Comparison of ENCODE assay signal across 8 mouse cellular contexts in the genomic region with DNA sequence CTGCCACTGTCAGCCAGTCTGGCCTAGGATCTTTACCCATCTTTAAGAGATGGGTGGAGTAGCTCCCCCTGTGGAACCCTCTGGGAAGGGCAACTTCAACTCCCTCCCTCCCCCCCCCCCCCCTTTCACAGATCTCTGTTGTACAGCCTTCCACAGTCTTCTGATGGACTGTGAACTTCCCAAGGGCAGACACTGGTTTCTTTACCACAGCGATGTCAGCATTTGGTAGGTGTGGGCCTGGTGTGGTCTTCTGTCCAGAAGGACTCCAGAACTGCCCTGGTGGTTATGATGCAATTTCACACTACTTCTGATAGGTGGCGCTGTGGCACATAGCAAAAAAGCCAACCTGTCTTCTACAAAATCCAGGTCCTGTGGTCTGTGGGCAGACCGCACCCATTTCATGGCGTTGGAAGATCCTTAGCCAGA. TPM values are rescaled to one million over a fixed set of nuclear protein-coding genes. Genes with fewer than 3 reads are reported as not detected.
DNase-seq lines count a peak whose midpoint lies in the region; ATAC-seq and TF ChIP-seq lines count a peak whose summit lies in the region.
"Had no signal": no experiment of that assay in that cellular context is flagged by ENCODE, and none has a peak within 500 bp of the region (broad histone marks: within the 10 kb centered on the region; RNA-seq: fewer than 3 reads in every experiment).

No protein-coding gene starts in this region.

- DNase-seq in CD8-positive naive resting alpha-beta T cell, adult 2 months (ENCODE audit: low read depth in 2 of 2, low spot score in 2 of 2) = peak; percentile 11 to 45
- peak; percentile 78 for DNase-seq in NIH3T3 (ENCODE audit: low read depth)
- peak; percentile 61 for DNase-seq in cerebellum, adult 9-11 months
- peak; percentile 29 for DNase-seq in heart, adult 8-10 months (ENCODE audit: low spot score)
- DNase-seq in kidney, postnatal 0 days (ENCODE audit: low spot score) = peak; percentile 68
- DNase-seq in retina, embryonic 14.5 days (ENCODE audit: low spot score) = peak; percentile 78

- H3K27me3 ChIP-seq in kidney, postnatal 0 days (ENCODE audit: insufficient read depth, low read length) = no peaks in the 10 kb centered on the region
- no peaks in the 10 kb centered on the region for H3K27me3 ChIP-seq in lung, embryonic 15.5 days
- H3K27me3 ChIP-seq: limb, embryonic 15.5 days had no signal

- 36% methylated on average over 4 of the region's 4 CpGs for WGBS in kidney, postnatal 0 days
- WGBS in lung, embryonic 15.5 days = 26% methylated on average over 4 of the region's 4 CpGs

- H3K27ac ChIP-seq in kidney, postnatal 0 days = no peak overlapping the region
- H3K27ac ChIP-seq in lung, embryonic 15.5 days = no peak overlapping the region
- H3K27ac ChIP-seq: limb, embryonic 15.5 days had no signal

- H3K4me1 ChIP-seq in kidney, postnatal 0 days (replicated peaks; ENCODE audit: insufficient read depth, low read length) = no peaks in the 10 kb centered on the region
- no peaks in the 10 kb centered on the region for H3K4me1 ChIP-seq in lung, embryonic 15.5 days

- no peaks in the 10 kb centered on the region for H3K36me3 ChIP-seq in kidney, postnatal 0 days (ENCODE audit: insufficient read depth, low read length)
- no peaks in the 10 kb centered on the region for H3K36me3 ChIP-seq in lung, embryonic 15.5 days
- H3K36me3 ChIP-seq: limb, embryonic 15.5 days had no signal

- H3K4me2 ChIP-seq in kidney, postnatal 0 days (ENCODE audit: low read length) = no peak overlapping the region
- no peak overlapping the region for H3K4me2 ChIP-seq in lung, embryonic 15.5 days
- H3K4me2 ChIP-seq: limb, embryonic 15.5 days had no signal

- H3K9me3 ChIP-seq in kidney, postnatal 0 days (replicated peaks; ENCODE audit: low read length) = no peaks in the 10 kb centered on the region
- H3K9me3 ChIP-seq in lung, embryonic 15.5 days = no peaks in the 10 kb centered on the region
- H3K9me3 ChIP-seq: limb, embryonic 15.5 days had no signal

- no peak overlapping the region for H3K9ac ChIP-seq in kidney, postnatal 0 days (ENCODE audit: low read depth, low read length)
- no peak overlapping the region for H3K9ac ChIP-seq in lung, embryonic 15.5 days
- H3K9ac ChIP-seq: limb, embryonic 15.5 days had no signal

- no peak overlapping the region for H3K4me3 ChIP-seq in kidney, postnatal 0 days (replicated peaks; ENCODE audit: low read depth, low read length)
- H3K4me3 ChIP-seq in lung, embryonic 15.5 days = no peak overlapping the region
- H3K4me3 ChIP-seq: limb, embryonic 15.5 days had no signal

- TF ChIP-seq CTCF in kidney, postnatal 0 days (IDR thresholded peaks at IDR 0.05; ENCODE audit: low read depth) = peak; percentile 77

- ATAC-seq in kidney, postnatal 0 days (replicated peaks; ENCODE audit: low FRiP score, low read depth) = 0 out of 2 replicates have a peak, but pooled peaks have one; percentile 40
- ATAC-seq in lung, embryonic 15.5 days (ENCODE audit: borderline replicate concordance, extremely low read depth, low FRiP score, low TSS enrichment) = peak; percentile 31; the same call in 1 of the 2 replicates

RNA-seq across cellular contexts. Expression of a gene that starts 28.1 kb away (rescaled TPM):
- total RNA-seq in heart, adult 8-10 months (2022) = 10 to 100 TPM; 19.1 to 25.0 (median 19.2) TPM
- polyA plus RNA-seq in kidney, postnatal 0 days (2015; fragmentation: Nextera tagmentation; extraction: Ambion mirVana) = 421 and 445 TPM in 2 replicates
- 375 and 416 TPM in 2 replicates for polyA plus RNA-seq in lung, embryonic 15.5 days (2015; fragmentation: Nextera tagmentation; extraction: Ambion mirVana)

RNA-seq across cellular contexts. Expression of a gene that starts 28.4 kb away (rescaled TPM):
- 1 to 10 TPM; 5.5 to 6.7 (median 5.7) TPM for total RNA-seq in heart, adult 8-10 months (2022)
- polyA plus RNA-seq in kidney, postnatal 0 days (2015; fragmentation: Nextera tagmentation; extraction: Ambion mirVana) = 48.1 and 53.1 TPM in 2 replicates
- polyA plus RNA-seq in lung, embryonic 15.5 days (2015; fragmentation: Nextera tagmentation; extraction: Ambion mirVana) = 50.4 and 51.9 TPM in 2 replicates

Comparison
In these comparisons a context has a peak if more than half of its experiments do, and no peak if none do; other contexts are left out.
1. DNase-seq: peak in every context shown above with its lines; median percentile 78 in NIH3T3; 78 in retina, embryonic 14.5 days; 68 in kidney, postnatal 0 days; 61 in cerebellum, adult 9-11 months; 29 in heart, adult 8-10 months; 28 in CD8-positive naive resting alpha-beta T cell, adult 2 months.